Comparison of ENCODE assay signal across 8 mouse cellular contexts in the genomic region with DNA sequence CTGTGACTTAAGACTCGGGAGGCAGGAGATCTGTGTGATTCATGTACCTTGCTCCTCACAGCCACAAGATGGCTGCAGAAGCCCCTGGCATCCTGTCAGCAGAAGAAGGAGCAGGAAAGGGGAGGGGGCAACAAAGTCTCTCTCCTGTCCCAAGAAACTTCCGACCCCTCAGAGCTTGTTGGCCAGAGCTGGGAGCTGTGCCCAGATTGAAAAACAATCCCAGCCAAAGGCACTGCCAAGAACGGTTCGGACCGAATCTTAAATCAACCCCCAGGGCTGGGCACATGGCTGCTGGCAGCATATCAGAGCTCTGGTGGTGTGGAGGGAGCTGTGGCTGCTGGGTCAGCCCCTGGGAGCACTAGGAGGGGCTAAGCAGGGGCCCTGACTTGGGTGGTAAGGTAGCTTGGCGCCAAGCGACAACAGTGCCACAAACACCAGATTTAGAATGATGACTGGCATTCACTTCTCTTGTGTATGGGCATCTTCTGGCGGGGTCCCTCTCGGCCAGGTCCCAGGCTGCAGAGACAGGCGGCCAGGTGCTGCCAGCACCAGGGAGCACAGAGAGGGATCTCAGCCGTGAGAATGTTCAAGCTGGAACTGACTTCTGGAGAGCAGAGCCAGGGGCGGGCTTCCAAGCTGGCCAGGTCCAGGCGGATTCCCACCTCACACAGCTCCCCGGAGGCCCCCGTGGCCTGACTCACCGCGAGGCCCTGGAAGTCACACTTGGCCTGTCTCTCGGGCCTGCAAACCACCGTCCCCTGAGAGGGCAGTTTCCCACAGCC. TPM values are rescaled to one million over a fixed set of nuclear protein-coding genes. Genes with fewer than 3 reads are reported as not detected.
DNase-seq lines count a peak whose midpoint lies in the region; ATAC-seq and TF ChIP-seq lines count a peak whose summit lies in the region.

No protein-coding gene starts in this region.

- H3K36me3 ChIP-seq in stomach, embryonic 16.5 days (ENCODE audit: control insufficient read depth, insufficient read depth, low read length): 0 out of 2 replicates have a peak, but pooled peaks cover 13% of the 10 kb centered on the region

- H3K4me3 ChIP-seq in cerebellum, adult 2 months (replicated peaks; ENCODE audit: insufficient read depth, low read depth, low read length): no peak overlapping the region
- H3K4me3 ChIP-seq in stomach, embryonic 16.5 days (replicated peaks; ENCODE audit: low read length): no peak overlapping the region

- DNase-seq in adrenal gland, adult (ENCODE audit: inconsistent age in 2 of 2, low spot score in 1 of 2): peak; percentile 45 to 69
- no peak for DNase-seq in adrenal gland, adult 8-10 months
- DNase-seq in layer of hippocampus, adult 11-12 months (ENCODE audit: low spot score): peak; percentile 58
- DNase-seq in layer of hippocampus, postnatal 25 days (ENCODE audit: extremely low spot score in 1 of 2, low spot score in 1 of 2): no peak
- peak; percentile 57 to 62 for DNase-seq in cerebellum, adult 2 months
- DNase-seq in heart, postnatal 4 days: peak; percentile 48

- peak overlapping the region; percentile 49; the same call in 1 of the 2 replicates for H3K9ac ChIP-seq in stomach, embryonic 16.5 days (ENCODE audit: low read length)

- peaks cover 17% of the 10 kb centered on the region for H3K4me1 ChIP-seq in cerebellum, adult 2 months (ENCODE audit: control insufficient read depth, insufficient read depth, low read length)
- 0 out of 2 replicates have a peak, but pooled peaks cover 9% of the 10 kb centered on the region for H3K4me1 ChIP-seq in stomach, embryonic 16.5 days (ENCODE audit: control insufficient read depth, insufficient read depth, low read length)

- H3K9me3 ChIP-seq in stomach, embryonic 16.5 days (replicated peaks; ENCODE audit: control insufficient read depth, low read length): no peaks in the 10 kb centered on the region

- TF ChIP-seq CTCF in cerebellum, adult 2 months (IDR thresholded peaks at IDR 0.05; ENCODE audit: borderline replicate concordance, insufficient read depth, low read depth, low read length): no peak

- no peaks in the 10 kb centered on the region for H3K27me3 ChIP-seq in cerebellum, adult 2 months (ENCODE audit: control insufficient read depth, insufficient read depth, low read length)
- H3K27me3 ChIP-seq in stomach, embryonic 16.5 days (ENCODE audit: control insufficient read depth, insufficient read depth, low read length): no peaks in the 10 kb centered on the region

- peak overlapping the region; percentile 29; the same call in 1 of the 2 replicates for H3K27ac ChIP-seq in cerebellum, adult 2 months (ENCODE audit: insufficient read depth, low read length)
- H3K27ac ChIP-seq in stomach, embryonic 16.5 days (ENCODE audit: low read length): peak overlapping the region; percentile 40; the same call in 1 of the 2 replicates

- peak; percentile 52; the same call in 1 of the 2 replicates for ATAC-seq in stomach, embryonic 16.5 days (ENCODE audit: insufficient read depth, low FRiP score)
- ATAC-seq in erythroblast, adult 5-6 weeks (replicated peaks; ENCODE audit: low FRiP score, poor library complexity, severe bottlenecking): no peak

- no peak for TF ChIP-seq POLR2A in cerebellum, adult 2 months (IDR thresholded peaks at IDR 0.05; ENCODE audit: borderline replicate concordance, insufficient read depth, low read length)

- no peak overlapping the region for H3K4me2 ChIP-seq in stomach, embryonic 16.5 days (ENCODE audit: low read depth, low read length)

- 8% methylated on average over 18 of the region's 19 CpGs for WGBS in cerebellum, adult 2 months
- WGBS in stomach, embryonic 16.5 days: 62% methylated on average over 19 of the region's 19 CpGs

RNA-seq across cellular contexts. Expression of gene Crtc1, which starts 8.5 kb away (rescaled TPM):
- total RNA-seq in adrenal gland, adult 8-10 months (2022): 10 to 100 TPM; 25.3 to 52.7 (median 36.5) TPM
- 100 to 1,000 TPM; 166 to 172 TPM for total RNA-seq in layer of hippocampus, postnatal 25 days (2021)
- 90.2 and 105 TPM in 2 replicates for polyA plus RNA-seq in cerebellum, adult 2 months (2012; rRNA removed)
- 10 to 100 TPM; 12.8 to 15.4 TPM for total RNA-seq in heart, postnatal 4 days (2021)
- 13.9 and 16.2 TPM in 2 replicates for polyA plus RNA-seq in stomach, embryonic 16.5 days (2015; fragmentation: Nextera tagmentation; extraction: Ambion mirVana)
- 4.2 and 4.4 TPM in 2 replicates for total RNA-seq in erythroblast, adult 5-6 weeks (2015; ENCODE audit: low replicate concordance)
- 1.7 and 2.0 TPM in 2 replicates for total RNA-seq in erythroblast, adult 5-6 weeks (2017; ENCODE audit: low replicate concordance)

RNA-seq across cellular contexts. Expression of gene Klhl26, which starts 28.9 kb away (rescaled TPM):
- total RNA-seq in adrenal gland, adult 8-10 months (2022): 10 to 100 TPM; 27.3 to 35.8 (median 30.6) TPM
- 10 to 100 TPM; 54.1 to 60.7 TPM for total RNA-seq in layer of hippocampus, postnatal 25 days (2021)
- 62.4 and 68.5 TPM in 2 replicates for polyA plus RNA-seq in cerebellum, adult 2 months (2012; rRNA removed)
- 1 to 10 TPM; 8.2 to 9.2 TPM for total RNA-seq in heart, postnatal 4 days (2021)
- polyA plus RNA-seq in stomach, embryonic 16.5 days (2015; fragmentation: Nextera tagmentation; extraction: Ambion mirVana): 24.2 and 24.9 TPM in 2 replicates
- total RNA-seq in erythroblast, adult 5-6 weeks (2015; ENCODE audit: low replicate concordance): 0.38 and 1.7 TPM in 2 replicates
- 1.8 and 2.8 TPM in 2 replicates for total RNA-seq in erythroblast, adult 5-6 weeks (2017; ENCODE audit: low replicate concordance)

RNA-seq across cellular contexts. Expression of gene Tmem59l, which starts 39.3 kb away (rescaled TPM):
- 10 to 100 TPM; 27.2 to 44.6 (median 31.0) TPM for total RNA-seq in adrenal gland, adult 8-10 months (2022)
- total RNA-seq in layer of hippocampus, postnatal 25 days (2021): 100 to 1,000 TPM; 318 to 351 TPM
- polyA plus RNA-seq in cerebellum, adult 2 months (2012; rRNA removed): 524 and 552 TPM in 2 replicates
- not detected for total RNA-seq in heart, postnatal 4 days (2021)
- 2.8 and 4.3 TPM in 2 replicates for polyA plus RNA-seq in stomach, embryonic 16.5 days (2015; fragmentation: Nextera tagmentation; extraction: Ambion mirVana)
- total RNA-seq in erythroblast, adult 5-6 weeks (2015; ENCODE audit: low replicate concordance): not detected in 2 replicates
- not detected in 2 replicates for total RNA-seq in erythroblast, adult 5-6 weeks (2017; ENCODE audit: low replicate concordance)

RNA-seq across cellular contexts. Expression of gene Crlf1, which starts 45.1 kb away (rescaled TPM):
- 1 to 10 TPM in 1 of 4 experiments, under 1 TPM in 2, not detected in 1; 0.51 to 1.5 (median 0.59) TPM for total RNA-seq in adrenal gland, adult 8-10 months (2022)
- total RNA-seq in layer of hippocampus, postnatal 25 days (2021): 10 to 100 TPM; 45.2 to 49.5 TPM
- polyA plus RNA-seq in cerebellum, adult 2 months (2012; rRNA removed): 3.8 and 4.0 TPM in 2 replicates
- under 1 TPM in 1 of 2 experiments, not detected in 1; 0.55 TPM for total RNA-seq in heart, postnatal 4 days (2021)
- 3.4 and 4.9 TPM in 2 replicates for polyA plus RNA-seq in stomach, embryonic 16.5 days (2015; fragmentation: Nextera tagmentation; extraction: Ambion mirVana)
- 3.7 TPM in 1 of 2 replicates, not detected in the other for total RNA-seq in erythroblast, adult 5-6 weeks (2015; ENCODE audit: low replicate concordance)
- 2.5 TPM in 1 of 2 replicates, not detected in the other for total RNA-seq in erythroblast, adult 5-6 weeks (2017; ENCODE audit: low replicate concordance)

RNA-seq across cellular contexts. Expression of gene Rex1bd, which starts 58.7 kb away (rescaled TPM):
- total RNA-seq in adrenal gland, adult 8-10 months (2022): 100 to 1,000 TPM; 126 to 165 (median 148) TPM
- total RNA-seq in layer of hippocampus, postnatal 25 days (2021): 100 to 1,000 TPM in 1 of 2 experiments, 10 to 100 TPM in 1; 91.1 to 101 TPM
- polyA plus RNA-seq in cerebellum, adult 2 months (2012; rRNA removed): 184 and 189 TPM in 2 replicates
- 100 to 1,000 TPM in 1 of 2 experiments, 10 to 100 TPM in 1; 96.9 to 109 TPM for total RNA-seq in heart, postnatal 4 days (2021)
- polyA plus RNA-seq in stomach, embryonic 16.5 days (2015; fragmentation: Nextera tagmentation; extraction: Ambion mirVana): 118 and 125 TPM in 2 replicates
- total RNA-seq in erythroblast, adult 5-6 weeks (2015; ENCODE audit: low replicate concordance): 2.9 and 14.0 TPM in 2 replicates
- 5.2 and 9.5 TPM in 2 replicates for total RNA-seq in erythroblast, adult 5-6 weeks (2017; ENCODE audit: low replicate concordance)

Comparison
In these comparisons a context has a peak if more than half of its experiments do, and no peak if none do; other contexts are left out.
1. DNase-seq: peak in adrenal gland, adult (2 of 2), layer of hippocampus, adult 11-12 months (single experiment), cerebellum, adult 2 months (2 of 2) and heart, postnatal 4 days (single experiment); none in adrenal gland, adult 8-10 months (single experiment) and layer of hippocampus, postnatal 25 days (0 of 2).
2. RNA of gene Tmem59l, which starts 39.3 kb away (total RNA-seq): 318 to 351 TPM in layer of hippocampus, postnatal 25 days and 27.2 to 44.6 TPM in adrenal gland, adult 8-10 months; not detected in heart, postnatal 4 days and not detected in erythroblast, adult 5-6 weeks; every median in the first group is over 10 times any median in the second.